Mouse (Mus musculus) pancreas, adult 10 weeks (tissue): Measurements from ENCODE around the gene N4bp2l1. TPM values are rescaled to one million over a fixed set of nuclear protein-coding genes. Genes with fewer than 3 reads are reported as not detected.

Source experiments
- polyA plus RNA-seq: library from polyadenylated mRNA; stranded (reverse); fragments of 350-450 nt; fragmentation: Illumina TruSeq; extraction: RNeasy Lipid Tissue Mini Kit (QIAGEN cat#74804); gene quantifications from one replicate; pipeline ENCODE4 v1.2.3, GENCODE M21; 2015; ENCODE audit warnings: low read depth, low replicate concordance; ENCODE audit not compliant: insufficient read depth

N4bp2l1 gene
- polyA plus RNA-seq = 7.1 TPM

DNA sequence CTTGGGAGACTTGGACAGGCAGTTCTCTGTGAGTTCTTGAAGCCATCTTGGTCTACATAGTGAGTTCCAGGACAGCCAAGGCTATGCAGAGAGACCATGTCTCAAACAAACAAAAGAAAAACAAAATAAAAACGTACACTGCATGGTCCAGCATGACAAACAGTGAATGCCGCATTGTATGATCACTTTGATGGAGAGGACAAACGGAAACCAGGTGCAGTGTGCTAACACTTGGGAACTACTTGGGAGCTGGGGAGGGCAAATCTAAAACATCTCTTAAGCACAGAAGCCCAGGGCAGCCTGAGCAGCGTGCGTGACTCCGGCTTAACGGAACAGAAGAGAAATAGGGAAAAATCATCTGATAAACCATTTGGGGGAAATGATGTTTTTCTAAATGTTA, at the start of gene N4bp2l1:
Gene N4bp2l1, minus strand, starts transcription at position 101 of the 400 bp plus-strand sequence.

DNA sequence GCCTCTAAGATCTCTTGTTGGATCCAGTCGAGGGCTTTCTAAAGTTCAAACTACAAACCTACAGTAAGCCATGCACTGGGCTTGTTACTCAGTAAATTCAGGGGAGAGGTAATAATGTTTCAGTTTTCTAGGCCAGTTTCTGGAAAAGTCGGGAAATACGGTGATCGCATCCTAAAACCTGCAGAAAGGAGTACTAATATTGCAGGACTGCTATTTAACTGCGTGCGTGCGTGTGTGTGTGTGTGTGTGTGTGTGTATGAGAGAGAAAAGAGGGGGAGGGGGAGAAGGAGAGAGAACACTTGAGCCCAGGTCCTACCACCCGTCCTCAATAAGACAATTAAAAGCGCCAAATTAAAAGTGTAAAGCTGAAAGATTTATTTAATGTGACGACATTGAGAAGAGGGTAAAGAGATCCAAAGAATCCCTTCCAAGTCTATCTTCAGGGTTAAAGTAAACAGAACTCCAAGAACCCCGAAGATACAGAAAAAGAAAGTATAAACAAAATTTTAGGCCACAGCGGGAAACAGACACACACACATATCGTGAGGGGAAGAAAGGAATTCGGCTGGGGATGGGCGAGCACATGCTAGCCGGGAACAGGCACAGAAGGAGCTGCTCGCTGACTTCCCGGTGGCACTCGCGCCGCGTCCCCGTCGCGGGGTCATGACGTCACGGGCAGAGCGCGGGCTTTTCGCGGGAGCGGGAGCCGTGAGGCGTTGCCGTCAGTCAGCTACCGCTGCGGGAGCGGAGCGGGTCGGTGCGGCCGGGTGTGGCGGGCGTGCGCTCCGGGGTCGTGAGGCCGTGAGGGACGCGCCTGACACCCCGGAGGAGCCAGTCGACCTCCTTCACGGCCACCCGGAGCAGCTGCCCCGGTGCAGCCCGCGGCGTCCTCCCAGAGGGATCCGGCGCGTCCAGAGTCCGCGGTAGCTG, 74.8 kb downstream of the N4bp2l1 start, which contains the start of gene Brca2:
Gene Brca2, plus strand, starts transcription at position 694 of the 930 bp plus-strand sequence.

Other genes with a start within 250 kb of the N4bp2l1 start
- not detected for gene Zar1l, start 79.0 kb downstream of the N4bp2l1 start, polyA plus RNA-seq
- 1.7 TPM for gene Brca2, start 74.6 kb downstream of the N4bp2l1 start, polyA plus RNA-seq
- gene N4bp2l2, start 69.0 kb upstream of the N4bp2l1 start, polyA plus RNA-seq = 10.9 TPM
- 4.9 TPM for gene Pds5b, start 76.6 kb upstream of the N4bp2l1 start, polyA plus RNA-seq